Mouse (Mus musculus) embryo, embryonic 9.5 days (tissue): ENCODE measurements around the gene Islr.

ENCODE experiments used
- DNase-seq: peaks from one replicate; pipeline ENCODE4 v3.0.0-alpha.2; 2017; ENCODE audit errors: extremely low spot score

The Islr gene

DNA sequence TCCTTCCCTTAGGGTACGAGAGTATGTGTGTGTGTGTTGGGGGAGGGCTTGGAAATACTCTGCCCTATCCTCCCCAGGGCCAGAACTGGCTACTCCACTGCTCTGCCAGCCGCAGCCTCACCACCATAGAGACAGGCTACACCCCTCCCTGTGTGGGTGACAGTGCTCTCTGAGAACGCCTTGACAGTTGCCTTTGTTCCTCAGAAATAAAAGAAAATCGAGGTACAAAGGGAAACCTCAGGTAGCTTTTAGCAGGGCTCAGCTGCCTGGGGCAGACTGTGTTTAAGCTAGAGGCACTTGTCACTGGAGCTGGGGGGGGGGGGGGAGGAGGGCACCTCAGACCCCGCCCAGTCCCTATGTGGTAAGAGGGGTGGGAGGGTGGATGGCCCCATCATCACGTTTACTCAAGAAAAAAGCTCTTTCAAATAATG lies 91.8 kb downstream of the Islr start:
- DNase-seq, result no peak

DNA sequence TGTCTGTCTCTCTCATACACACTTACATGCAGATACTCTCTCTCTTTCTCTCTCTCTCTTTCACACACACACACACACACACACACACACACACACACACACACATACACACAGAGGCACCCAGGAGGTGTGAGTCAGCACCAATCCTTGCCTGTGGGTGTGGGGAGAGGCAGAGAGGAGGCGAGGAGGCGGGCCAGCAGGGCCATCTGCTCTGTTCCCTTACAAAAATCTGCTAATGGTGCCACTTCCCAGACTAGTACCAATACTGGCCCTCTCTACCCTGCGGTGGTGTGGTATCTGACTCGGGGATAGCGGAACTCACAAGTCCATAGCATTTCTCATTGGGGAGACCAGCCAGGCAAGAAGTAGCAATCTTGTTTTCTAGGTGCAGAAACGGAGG lies 92.7 kb downstream of the Islr start:
- DNase-seq, result no peak

DNA sequence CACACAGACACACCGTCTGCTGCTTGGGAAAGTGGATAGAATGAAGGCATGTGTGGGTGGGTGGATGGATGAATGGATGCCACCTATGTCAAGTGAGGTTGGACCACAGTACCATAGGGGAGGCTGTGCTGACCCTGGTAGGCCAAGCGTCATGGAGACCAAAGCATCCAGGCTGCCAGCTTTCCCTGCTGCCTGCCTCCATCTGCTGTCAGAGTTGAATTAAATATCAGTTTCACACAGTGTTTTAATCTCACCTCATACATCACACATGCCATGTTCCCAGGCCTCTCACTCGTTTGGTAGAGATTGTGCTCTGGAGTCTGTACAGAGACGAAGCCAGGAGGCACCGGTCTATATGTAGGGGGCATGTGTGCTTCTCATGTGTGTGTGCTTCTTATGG lies 93.3 kb downstream of the Islr start:
- no peak for DNase-seq

DNA sequence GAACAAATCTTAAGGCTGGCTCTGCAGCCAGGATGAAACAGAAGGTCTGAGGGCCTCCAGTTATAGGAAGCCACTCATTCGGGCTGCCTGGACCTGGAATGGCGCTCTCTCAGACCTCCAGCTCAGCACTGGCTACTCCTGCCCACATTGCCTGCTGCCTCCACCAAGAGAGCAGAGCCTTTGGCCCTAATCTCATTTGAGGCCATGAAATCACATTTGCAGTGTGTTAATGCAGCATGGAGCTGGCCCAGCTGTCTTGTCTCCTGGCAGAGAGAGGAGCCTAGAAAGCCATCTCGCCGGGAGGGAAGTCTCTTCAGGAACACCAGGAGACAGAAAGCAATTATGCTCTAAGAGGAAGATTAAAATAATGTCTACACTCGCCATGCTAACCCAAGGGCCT lies 96.6 kb downstream of the Islr start:
- DNase-seq, result no peak
